Mouse (Mus musculus) retina, postnatal 7 days (tissue): ENCODE measurements around the gene Myo18a.

Experiments used
- DNase-seq: peaks from one replicate; pipeline ENCODE4 v3.0.0-alpha.2; 2012; ENCODE audit warnings: low read depth, low spot score

The Myo18a gene

DNA sequence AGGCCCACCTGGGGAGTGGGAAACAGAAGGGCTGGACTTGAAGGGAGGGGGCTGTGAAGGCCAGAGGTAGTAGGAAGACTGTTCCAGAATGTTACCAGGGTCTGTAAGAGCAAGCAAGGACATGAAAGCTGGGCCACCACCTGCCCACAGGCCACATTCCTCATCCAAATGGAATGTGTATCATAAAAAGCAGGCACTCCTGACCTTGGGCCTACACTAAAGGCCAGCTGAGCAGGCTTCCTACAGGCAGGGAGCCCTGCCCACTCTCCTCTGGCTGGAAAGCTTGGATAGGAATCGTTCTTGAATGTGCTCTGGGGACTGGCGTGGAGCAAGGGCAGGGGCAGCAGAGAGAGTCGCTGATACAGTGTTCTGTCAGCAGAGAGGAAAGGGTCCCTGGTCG lies 73.7 kb downstream of the Myo18a start:
- no peak for DNase-seq

DNA sequence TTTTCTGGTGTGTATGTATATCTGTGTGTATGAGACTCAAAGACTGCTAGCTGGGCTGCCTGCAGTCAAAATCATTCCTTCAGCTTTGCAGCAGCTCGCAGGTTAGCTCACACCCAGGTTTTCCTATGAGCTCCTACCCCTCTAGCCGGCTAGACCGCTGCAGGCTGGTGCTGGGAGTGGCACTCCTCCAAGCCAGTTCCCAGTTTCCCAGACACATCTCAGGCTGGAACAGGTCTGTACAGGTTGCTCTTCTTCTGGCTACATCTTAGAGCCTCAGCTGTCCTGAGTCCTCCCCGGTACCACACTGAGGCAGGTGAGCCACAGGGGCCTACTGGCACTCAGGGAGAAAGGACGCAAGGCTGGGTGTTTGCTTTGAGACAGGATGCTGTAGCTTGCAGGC lies 74.8 kb downstream of the Myo18a start:
- DNase-seq, result no peak

DNA sequence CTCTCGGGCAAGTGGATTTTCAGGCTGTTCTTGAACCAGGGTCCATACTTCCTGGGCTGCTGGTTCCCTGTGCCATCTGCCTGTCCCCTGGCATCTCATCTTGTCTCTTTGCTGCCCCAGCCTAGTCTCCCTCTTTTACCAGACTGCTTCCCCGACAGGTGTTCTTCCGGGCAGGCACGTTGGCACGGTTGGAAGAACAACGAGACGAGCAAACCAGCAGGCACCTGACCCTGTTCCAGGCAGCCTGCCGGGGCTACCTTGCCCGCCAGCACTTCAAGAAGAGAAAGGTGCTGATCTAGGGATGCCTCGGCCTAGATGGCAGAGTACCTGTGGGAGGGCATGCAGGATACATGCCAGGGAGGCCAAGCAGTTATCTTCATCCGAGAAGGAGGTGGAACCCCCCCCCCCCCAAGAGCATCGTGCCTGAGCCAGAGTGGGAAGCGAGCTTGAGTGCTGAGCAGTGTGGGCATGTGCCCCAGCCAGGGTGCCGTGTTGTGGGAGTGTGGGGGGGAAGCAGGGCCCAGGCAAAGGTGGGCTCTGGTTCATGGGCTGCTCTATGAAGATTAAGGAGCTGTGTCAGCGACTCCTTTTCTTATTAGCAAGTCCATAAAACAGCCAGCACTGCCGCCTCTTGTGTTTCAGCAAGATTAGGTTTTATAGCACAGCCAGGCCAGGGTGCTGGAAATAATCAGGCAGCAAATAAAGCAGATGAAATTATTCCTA lies 77.6 kb downstream of the Myo18a start:
- no peak for DNase-seq

GRCm38 (mm10) chr11:77843068-77843905 lies 80.2 kb downstream of the Myo18a start:
- DNase-seq, result no peak

DNA sequence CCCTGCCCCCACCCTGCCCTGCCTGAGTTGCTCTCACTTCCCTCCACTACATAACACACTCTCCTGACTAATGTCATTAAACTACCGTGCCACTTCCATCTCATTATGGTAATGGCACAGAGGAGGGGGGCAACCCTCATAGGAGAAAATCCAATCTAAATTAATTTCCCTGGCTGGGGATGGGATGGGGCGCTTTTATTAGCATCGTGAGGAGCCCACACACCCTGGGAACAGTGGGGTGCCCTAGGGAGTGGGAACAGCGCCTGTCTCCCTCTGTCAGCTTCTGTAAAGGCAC lies 80.8 kb downstream of the Myo18a start:
- no peak for DNase-seq

DNA sequence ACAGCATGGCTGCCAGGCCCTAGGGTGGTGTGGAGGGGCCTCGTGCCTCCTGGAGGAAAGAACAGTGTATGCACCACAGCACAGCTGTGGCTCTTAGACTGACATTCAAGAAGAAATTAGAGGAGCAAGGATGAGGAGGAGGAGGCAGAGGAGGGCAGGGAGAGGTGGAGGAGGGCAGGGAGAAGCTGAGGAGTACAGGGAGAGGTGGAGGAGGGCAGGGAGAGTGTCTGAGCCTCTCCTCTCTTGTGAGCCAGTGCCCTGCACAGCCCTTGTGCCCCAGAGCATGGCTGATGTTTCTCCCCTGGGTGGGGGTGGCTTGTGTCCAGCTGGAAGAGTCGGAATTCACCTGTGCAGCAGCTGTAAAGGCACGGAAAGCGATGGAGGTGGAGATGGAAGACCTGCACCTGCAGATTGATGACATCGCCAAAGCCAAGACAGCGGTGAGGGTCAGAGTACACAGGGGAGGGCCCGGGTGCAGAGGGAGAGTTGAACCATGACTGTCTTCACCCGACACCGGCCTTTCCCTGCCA lies 84.6 kb downstream of the Myo18a start:
- DNase-seq, result no peak

- DNase-seq, result no peak
Measured at GRCm38 (mm10) chr11:77848131-77848530, 85.1 kb downstream of the Myo18a start.

- no peak for DNase-seq
Measured at GRCm38 (mm10) chr11:77849151-77849550, 86.1 kb downstream of the Myo18a start.

DNA sequence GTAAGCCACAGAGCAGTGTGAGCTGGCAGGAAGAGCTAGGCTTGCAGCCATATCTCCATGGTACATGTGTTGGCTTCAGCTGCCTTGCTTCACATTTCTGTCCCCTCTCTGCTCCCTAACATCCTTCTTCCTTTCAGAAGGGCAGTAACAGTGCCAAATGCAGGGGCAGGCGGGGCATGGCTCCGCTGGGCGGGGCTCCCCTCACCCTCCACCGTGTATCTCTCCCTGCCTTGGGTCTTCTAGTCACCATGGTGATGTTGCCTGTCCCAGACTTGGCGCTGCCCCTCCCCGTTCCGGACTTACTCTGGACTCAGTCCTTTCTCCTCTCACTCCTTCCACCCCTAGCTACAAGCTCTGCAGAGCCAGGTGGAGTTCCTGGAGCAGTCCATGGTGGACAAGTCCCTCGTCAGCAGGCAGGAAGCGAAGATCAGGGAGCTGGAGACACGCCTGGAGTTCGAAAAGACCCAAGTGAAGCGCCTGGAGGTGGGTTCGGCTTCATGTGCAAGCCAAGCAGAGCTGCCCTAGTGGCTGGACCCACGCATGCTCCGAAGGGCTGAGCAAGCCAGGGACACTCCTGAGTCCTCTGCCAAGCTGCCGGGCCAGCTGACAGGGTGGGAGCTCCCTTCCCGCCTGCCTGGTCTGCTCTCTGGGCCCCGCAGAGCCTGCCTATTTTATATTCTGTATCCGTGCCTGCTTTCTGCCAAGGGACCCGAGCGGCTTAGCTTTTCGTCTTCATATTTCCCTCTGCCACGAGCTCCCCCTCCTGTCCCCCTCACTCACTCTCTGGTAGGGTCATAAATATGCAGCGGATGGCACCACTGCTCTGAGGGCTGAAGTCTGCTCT lies 87.6 kb downstream of the Myo18a start:
- DNase-seq, result no peak

GRCm38 (mm10) chr11:77851483-77852010 lies 88.5 kb downstream of the Myo18a start:
- DNase-seq, result no peak

- no peak for DNase-seq
Measured at GRCm38 (mm10) chr11:77852195-77852594, 89.1 kb downstream of the Myo18a start.

DNA sequence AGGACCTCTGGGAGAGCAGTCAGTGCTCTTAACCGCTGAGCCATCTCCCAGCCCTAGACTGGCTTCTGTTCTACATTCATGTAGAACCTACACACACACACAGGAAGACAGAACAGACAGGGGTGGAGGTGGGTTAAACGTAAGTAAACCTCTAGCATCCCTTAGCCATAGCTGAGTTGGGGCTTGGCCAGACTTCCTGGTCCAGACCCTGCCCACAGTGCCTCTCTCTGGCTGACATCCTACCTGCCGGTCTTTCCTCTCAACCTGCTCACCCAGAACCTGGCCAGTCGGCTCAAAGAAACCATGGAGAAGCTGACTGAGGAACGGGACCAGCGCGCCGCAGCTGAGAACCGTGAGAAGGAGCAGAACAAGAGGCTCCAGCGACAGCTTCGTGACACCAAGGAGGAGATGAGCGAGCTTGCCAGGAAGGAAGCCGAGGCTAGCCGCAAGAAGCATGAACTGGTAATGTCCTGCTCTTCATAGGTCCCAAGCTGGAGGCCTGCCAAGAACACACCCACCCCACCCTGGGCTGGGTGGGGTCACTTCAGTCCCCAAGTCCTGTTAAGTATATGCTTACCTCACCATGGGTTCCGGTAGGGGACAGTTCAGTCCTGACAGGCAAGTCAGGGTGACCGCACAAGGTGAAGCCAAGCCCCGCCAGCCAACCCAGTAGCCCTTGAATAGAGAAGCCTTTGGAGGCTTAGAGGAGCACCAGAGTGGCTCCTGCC lies 90.1 kb downstream of the Myo18a start:
- DNase-seq, result no peak

- no peak for DNase-seq
Measured at GRCm38 (mm10) chr11:77854641-77855040, 91.6 kb downstream of the Myo18a start.

- DNase-seq, result no peak
Measured at GRCm38 (mm10) chr11:77855396-77855795, 92.3 kb downstream of the Myo18a start.

GRCm38 (mm10) chr11:77857089-77857488 lies 94.0 kb downstream of the Myo18a start:
- no peak for DNase-seq

DNA sequence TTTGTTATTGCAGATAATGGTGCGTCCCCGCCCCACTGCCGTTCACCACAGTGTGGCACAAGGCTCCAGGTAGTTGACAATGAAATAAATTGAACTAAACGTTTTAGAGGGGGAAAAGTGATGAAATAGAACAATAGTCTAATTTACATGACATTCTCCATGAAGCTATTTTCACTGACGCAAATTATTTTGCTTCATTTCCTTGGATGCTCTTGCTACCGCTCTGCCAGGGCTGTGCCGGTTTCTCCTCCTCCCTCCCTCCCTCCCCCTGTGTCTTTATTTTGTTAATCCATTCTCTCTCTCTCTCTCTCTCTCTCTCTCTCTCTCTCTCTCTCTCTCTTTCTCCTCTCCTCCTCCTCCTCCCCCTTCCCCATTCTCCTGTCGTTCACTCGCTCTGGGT lies 95.5 kb downstream of the Myo18a start:
- no peak for DNase-seq

DNA sequence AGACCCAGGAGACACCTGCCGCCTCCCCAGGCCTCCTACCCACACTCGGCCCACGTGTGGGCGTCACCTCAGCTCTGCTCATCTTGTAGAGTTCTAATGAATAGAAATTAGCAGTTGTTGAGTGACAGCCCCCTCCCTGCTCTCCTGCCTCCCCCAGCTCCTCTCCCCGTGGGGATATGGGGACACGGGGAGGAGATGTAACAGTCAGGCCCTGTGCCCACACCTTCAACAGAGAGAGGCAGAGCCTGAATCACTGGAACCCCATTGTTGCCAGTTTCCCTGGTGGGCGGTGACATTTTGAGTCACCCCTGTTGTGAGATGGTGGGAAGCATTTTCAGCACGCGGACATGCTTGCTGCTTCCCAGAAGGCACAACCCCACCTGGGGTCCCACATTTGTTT lies 97.9 kb downstream of the Myo18a start:
- no peak for DNase-seq

DNA sequence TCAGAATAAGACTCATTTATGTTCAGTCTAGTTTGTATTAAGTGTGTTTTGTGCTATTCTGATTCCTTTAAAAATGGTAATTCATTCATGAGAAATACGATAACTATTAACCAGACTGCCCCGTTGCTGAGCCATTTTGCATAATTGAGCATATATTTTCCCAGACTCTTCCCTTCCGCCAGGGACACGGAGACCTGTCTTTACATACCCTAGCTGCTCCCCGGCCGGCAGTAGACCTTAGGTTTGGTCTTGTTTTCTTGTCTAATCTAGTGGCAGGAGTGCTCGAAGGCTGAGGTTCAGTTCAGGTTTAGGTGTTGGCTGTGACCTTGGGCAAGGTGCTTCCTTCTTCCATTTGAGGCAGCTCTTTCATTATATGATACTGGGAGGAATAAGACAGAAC lies 99.8 kb downstream of the Myo18a start:
- DNase-seq, result no peak

GRCm38 (mm10) chr11:77864771-77865170 lies 101.7 kb downstream of the Myo18a start:
- no peak for DNase-seq

- no peak for DNase-seq
Measured at GRCm38 (mm10) chr11:77867419-77868083, 104.5 kb downstream of the Myo18a start.

DNA sequence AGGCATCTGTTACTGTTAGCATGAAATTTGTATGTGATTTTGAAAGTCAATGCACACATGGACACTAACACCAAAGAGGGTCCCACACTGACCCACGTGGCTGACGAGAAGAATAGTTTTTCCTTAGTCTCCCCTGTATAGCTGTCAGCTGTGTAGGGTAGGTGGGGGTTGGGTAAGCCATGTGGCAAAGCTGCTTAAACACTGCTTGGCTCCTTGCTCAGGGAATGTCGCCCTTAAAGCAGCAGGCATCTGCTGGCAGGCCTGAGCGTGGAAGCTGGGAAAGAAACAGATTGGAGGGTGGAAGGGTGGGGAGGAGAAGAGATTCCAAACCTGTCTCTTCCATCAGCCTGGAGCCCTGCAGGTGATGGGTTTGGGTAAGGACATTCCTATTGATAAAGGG lies 108.4 kb downstream of the Myo18a start:
- peak; percentile 72 for DNase-seq
